Mouse (Mus musculus): Measurements from ENCODE around the gene Lhfpl2. TPM values are rescaled to one million over a fixed set of nuclear protein-coding genes. Genes with fewer than 3 reads are reported as not detected.

Gene Lhfpl2
- polyA plus RNA-seq, 1 experiment: 20.9 TPM

- 36% methylated on average over 4 of the region's 4 CpGs for WGBS
- DNase-seq (ENCODE audit: low read depth, low spot score): peak; percentile 87
These were observed 135.6 kb downstream of the Lhfpl2 start for GRCm38 (mm10) chr13:94193227-94193626.

- WGBS: 79% methylated on average over 6 of the region's 6 CpGs
- no peak for DNase-seq (ENCODE audit: low read depth, low spot score)
These were observed 141.0 kb downstream of the Lhfpl2 start for GRCm38 (mm10) chr13:94198616-94199015.

- WGBS: 84% methylated on average over 8 of the region's 8 CpGs
- no peak for DNase-seq (ENCODE audit: low read depth, low spot score)
These were observed 142.2 kb downstream of the Lhfpl2 start for GRCm38 (mm10) chr13:94199829-94200228.

- WGBS: 10% methylated on average over 6 of the region's 6 CpGs
- no peak for DNase-seq (ENCODE audit: low read depth, low spot score)
These were observed 147.6 kb downstream of the Lhfpl2 start for GRCm38 (mm10) chr13:94205234-94205633.

- DNase-seq (ENCODE audit: low read depth, low spot score): no peak
- WGBS: 92% methylated on average over 16 of the region's 16 CpGs
These were observed 150.4 kb downstream of the Lhfpl2 start for GRCm38 (mm10) chr13:94207973-94208372.

GRCm38 (mm10) chr13:94208892-94209291, 151.3 kb downstream of the Lhfpl2 start:
- no peak for DNase-seq (ENCODE audit: low read depth, low spot score)

GRCm38 (mm10) chr13:94211236-94212119, 153.9 kb downstream of the Lhfpl2 start:
- DNase-seq (ENCODE audit: low read depth, low spot score): no peak
- 47% methylated on average over 6 of the region's 6 CpGs for WGBS

- DNase-seq (ENCODE audit: low read depth, low spot score): no peak
- 97% methylated on average over 2 of the region's 2 CpGs for WGBS
These were observed 154.6 kb downstream of the Lhfpl2 start for GRCm38 (mm10) chr13:94212179-94212578.

GRCm38 (mm10) chr13:94212716-94213115, 155.1 kb downstream of the Lhfpl2 start:
- no peak for DNase-seq (ENCODE audit: low read depth, low spot score)
- WGBS: 78% methylated on average over 2 of the region's 2 CpGs

- WGBS: 80% methylated on average over 14 of the region's 14 CpGs
- DNase-seq (ENCODE audit: low read depth, low spot score): no peak
These were observed 166.0 kb downstream of the Lhfpl2 start for GRCm38 (mm10) chr13:94223609-94224008.

GRCm38 (mm10) chr13:94224717-94225705, 167.4 kb downstream of the Lhfpl2 start:
- no peak for DNase-seq (ENCODE audit: low read depth, low spot score)
- 96% methylated on average over 38 of the region's 38 CpGs for WGBS

- 94% methylated on average over 14 of the region's 14 CpGs for WGBS
- no peak for DNase-seq (ENCODE audit: low read depth, low spot score)
These were observed 174.3 kb downstream of the Lhfpl2 start for GRCm38 (mm10) chr13:94231871-94232270.

GRCm38 (mm10) chr13:94239488-94239887, 181.9 kb downstream of the Lhfpl2 start:
- no peak for DNase-seq (ENCODE audit: low read depth, low spot score)
- 74% methylated on average over 4 of the region's 4 CpGs for WGBS

GRCm38 (mm10) chr13:94240111-94240510, 182.5 kb downstream of the Lhfpl2 start:
- no peak for DNase-seq (ENCODE audit: low read depth, low spot score)
- WGBS: 84% methylated on average over 6 of the region's 6 CpGs

- WGBS: 68% methylated on average over 5 of the region's 5 CpGs
- no peak for DNase-seq (ENCODE audit: low read depth, low spot score)
These were observed 183.3 kb downstream of the Lhfpl2 start for GRCm38 (mm10) chr13:94240873-94241272.

GRCm38 (mm10) chr13:94241892-94242524, 184.4 kb downstream of the Lhfpl2 start:
- DNase-seq (ENCODE audit: low read depth, low spot score): no peak
- 42% methylated on average over 4 of the region's 4 CpGs for WGBS

- 85% methylated on average over 2 of the region's 2 CpGs for WGBS
- no peak for DNase-seq (ENCODE audit: low read depth, low spot score)
These were observed 185.3 kb downstream of the Lhfpl2 start for GRCm38 (mm10) chr13:94242897-94243296.
